Mouse (Mus musculus): Measurements from ENCODE around the gene Coq7. TPM values are rescaled to one million over a fixed set of nuclear protein-coding genes. Genes with fewer than 3 reads are reported as not detected.

Gene Coq7
- total and polyA plus RNA-seq, 3 experiments: 59.5 to 66.2 TPM; not detected in 1

- H3K9ac ChIP-seq (ENCODE audit: control insufficient read depth, low read depth, low read length, poor library complexity, severe bottlenecking): no peak overlapping the region
- no peak for DNase-seq (ENCODE audit: low read depth, low spot score)
- H3K36me3 ChIP-seq (ENCODE audit: control insufficient read depth in 1 of 2, insufficient read depth in 2 of 2, low read length in 2 of 2): no peaks in the 10 kb centered on the region
- no peak for TF ChIP-seq CHD1 (IDR thresholded peaks at IDR 0.05; ENCODE audit: low read depth, low read length)
- TF ChIP-seq ELF1 (IDR thresholded peaks at IDR 0.05; ENCODE audit: low read depth, low read length): no peak
- no peak for TF ChIP-seq NRF1 (IDR thresholded peaks at IDR 0.05; ENCODE audit: insufficient read depth, low read depth, low read length, poor library complexity, severe bottlenecking)
- TF ChIP-seq TBP (IDR thresholded peaks at IDR 0.05; ENCODE audit: low read depth, low read length): no peak
- no peak overlapping the region for H3K27ac ChIP-seq (ENCODE audit: control insufficient read depth, low read depth, low read length)
- no peaks in the 10 kb centered on the region for H3K27me3 ChIP-seq (ENCODE audit: control insufficient read depth in 1 of 2, insufficient read depth in 2 of 2, low read length in 2 of 2)
- no peaks in the 10 kb centered on the region for H3K79me2 ChIP-seq (ENCODE audit: control insufficient read depth, insufficient read depth, low read length, poor library complexity)
- H3K4me1 ChIP-seq (ENCODE audit: control insufficient read depth in 1 of 2, insufficient read depth in 2 of 2, low read length in 2 of 2): no peaks in the 10 kb centered on the region; a peak in 1 of 4 replicates
- H3K4me3 ChIP-seq (ENCODE audit: control insufficient read depth in 1 of 2, insufficient read depth in 1 of 2, low read depth in 2 of 2, low read length in 2 of 2): no peak overlapping the region
- H3K9me3 ChIP-seq (replicated peaks; ENCODE audit: insufficient read depth, low read length): no peaks in the 10 kb centered on the region
These were observed 58.0 kb downstream of the Coq7 start for GRCm38 (mm10) chr7:118475008-118475705.

DNA sequence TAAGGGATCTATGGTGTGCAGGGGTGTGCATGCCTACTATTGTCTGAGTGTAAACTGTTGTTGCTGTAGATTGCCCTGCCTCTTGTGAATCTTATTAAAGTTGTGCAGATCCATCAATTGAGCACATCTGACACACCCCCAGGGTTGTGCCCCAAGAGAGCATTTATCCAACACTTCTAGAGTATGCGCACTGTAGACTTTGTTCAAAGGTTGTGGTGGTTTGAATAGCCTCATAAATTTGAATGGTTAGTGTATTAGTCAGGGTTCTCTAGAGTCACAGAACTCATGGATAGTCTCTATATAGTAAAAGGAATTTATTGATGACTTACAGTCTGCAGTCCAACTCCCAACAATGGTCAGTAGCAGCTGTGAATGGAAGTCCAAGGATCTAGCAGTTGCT is 60.3 kb downstream of the Coq7 start:
- H3K79me2 ChIP-seq (ENCODE audit: control insufficient read depth, insufficient read depth, low read length, poor library complexity): no peaks in the 10 kb centered on the region
- TF ChIP-seq JUND (IDR thresholded peaks at IDR 0.05; ENCODE audit: low read depth, low read length): no peak
- no peak for TF ChIP-seq RAD21 (IDR thresholded peaks at IDR 0.05; ENCODE audit: low read depth, low read length)
- TF ChIP-seq TAL1 (IDR thresholded peaks at IDR 0.05; ENCODE audit: low read length): no peak
- no peak for TF ChIP-seq ZKSCAN1 (IDR thresholded peaks at IDR 0.05; ENCODE audit: low read depth, low read length)
- TF ChIP-seq TCF12 (IDR thresholded peaks at IDR 0.05; ENCODE audit: low read depth, low read length): no peak
- TF ChIP-seq MYB (IDR thresholded peaks at IDR 0.05; ENCODE audit: low read depth, low read length): no peak
- TF ChIP-seq USF1 (IDR thresholded peaks at IDR 0.05; ENCODE audit: low read depth, low read length): no peak
- TF ChIP-seq ZNF384 (IDR thresholded peaks at IDR 0.05; ENCODE audit: low read depth, low read length): no peak
- TF ChIP-seq GABPA (IDR thresholded peaks at IDR 0.05; ENCODE audit: low read depth, low read length): no peak
- no peak for TF ChIP-seq ELF1 (IDR thresholded peaks at IDR 0.05; ENCODE audit: low read depth, low read length)
- TF ChIP-seq MAZ (IDR thresholded peaks at IDR 0.05; ENCODE audit: low read depth, low read length): no peak
- no peak for TF ChIP-seq POLR2AphosphoS2 (IDR thresholded peaks at IDR 0.05; ENCODE audit: low read length)
- no peak for TF ChIP-seq HCFC1 (IDR thresholded peaks at IDR 0.05; ENCODE audit: low read depth, low read length)
- TF ChIP-seq CHD2 (IDR thresholded peaks at IDR 0.05; ENCODE audit: low read length): no peak
- no peaks in the 10 kb centered on the region for H3K27me3 ChIP-seq (ENCODE audit: control insufficient read depth in 1 of 2, insufficient read depth in 2 of 2, low read length in 2 of 2)
- H3K9ac ChIP-seq (ENCODE audit: control insufficient read depth, low read depth, low read length, poor library complexity, severe bottlenecking): no peak overlapping the region
- no peaks in the 10 kb centered on the region for H3K36me3 ChIP-seq (ENCODE audit: control insufficient read depth in 1 of 2, insufficient read depth in 2 of 2, low read length in 2 of 2)
- no peaks in the 10 kb centered on the region for H3K4me1 ChIP-seq (ENCODE audit: control insufficient read depth in 1 of 2, insufficient read depth in 2 of 2, low read length in 2 of 2)
- no peak overlapping the region for H3K27ac ChIP-seq (ENCODE audit: control insufficient read depth, low read depth, low read length)
- no peak for DNase-seq (ENCODE audit: low read depth, low spot score)
- no peak overlapping the region for H3K4me3 ChIP-seq (ENCODE audit: control insufficient read depth in 1 of 2, insufficient read depth in 1 of 2, low read depth in 2 of 2, low read length in 2 of 2)
- H3K9me3 ChIP-seq (replicated peaks; ENCODE audit: insufficient read depth, low read length): no peaks in the 10 kb centered on the region
